Mouse (Mus musculus) thymus, postnatal 14 days (tissue): ENCODE measurements around the gene Zmiz2.
"Not testable (repeated sequence)": the region's sequence is repeated elsewhere in the genome, so short reads cannot be mapped to it uniquely, and the experiment has no call there.

Source experiments
- DNase-seq: peaks from one replicate; pipeline ENCODE4 v3.0.0; 2021

Zmiz2 gene

DNA sequence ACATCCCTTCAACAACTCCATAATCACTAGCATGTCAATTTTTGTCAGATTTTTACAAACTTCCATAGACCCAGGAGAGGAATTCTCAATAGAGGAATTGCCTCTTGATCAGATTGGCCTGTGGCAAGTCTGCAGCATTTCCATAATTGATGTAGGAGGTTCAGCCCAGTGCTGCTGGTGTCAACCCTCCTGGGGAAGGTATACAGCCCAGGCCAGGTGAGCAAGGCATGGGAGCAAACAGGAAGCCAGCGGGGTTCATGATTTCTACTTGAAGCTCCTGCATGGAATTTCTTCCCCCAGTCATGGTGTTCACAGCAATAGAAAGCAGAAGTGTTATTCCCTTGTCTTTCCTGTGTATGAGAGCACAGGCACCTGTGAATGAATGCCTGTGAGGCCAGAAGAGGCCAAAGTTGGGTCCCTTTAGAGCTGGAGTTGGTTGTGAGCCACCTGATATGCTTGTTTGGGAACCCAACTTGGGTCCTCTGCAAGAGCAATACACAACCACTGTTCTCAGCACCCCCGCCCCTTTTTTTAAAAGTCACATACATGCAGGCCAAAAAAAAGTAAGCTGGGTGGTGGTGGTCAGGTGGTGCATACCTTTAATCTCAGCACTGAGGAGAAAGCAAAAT lies 32.0 kb downstream of the Zmiz2 start:
- DNase-seq, result no peak

GRCm38 (mm10) chr11:6430186-6430585 lies 41.3 kb downstream of the Zmiz2 start:
- no peak for DNase-seq

- DNase-seq, result peak; percentile 75
These were observed 47.6 kb downstream of the Zmiz2 start for GRCm38 (mm10) chr11:6436442-6436841.

DNA sequence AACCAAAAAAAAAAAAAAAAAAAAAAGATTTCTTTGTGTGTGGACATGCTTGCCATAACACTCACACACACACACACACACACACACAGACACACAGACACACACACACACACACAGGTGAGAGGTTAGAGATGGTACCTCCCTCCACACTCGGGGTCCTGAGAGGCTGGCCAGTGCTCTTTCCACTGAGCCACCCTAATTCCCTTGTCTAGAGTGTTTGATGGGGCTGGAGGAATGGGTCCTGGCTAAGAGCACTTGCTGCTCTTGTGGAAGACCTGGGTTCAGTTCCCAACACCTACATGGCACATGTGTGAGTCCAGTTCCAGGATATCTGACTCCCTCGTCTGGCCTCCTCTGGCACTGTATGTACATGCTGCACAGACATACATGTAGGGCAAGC lies 48.8 kb downstream of the Zmiz2 start:
- no peak for DNase-seq

GRCm38 (mm10) chr11:6440171-6440570 lies 51.3 kb downstream of the Zmiz2 start:
- no peak for DNase-seq

GRCm38 (mm10) chr11:6442566-6442965 lies 53.7 kb downstream of the Zmiz2 start:
- no peak for DNase-seq

DNA sequence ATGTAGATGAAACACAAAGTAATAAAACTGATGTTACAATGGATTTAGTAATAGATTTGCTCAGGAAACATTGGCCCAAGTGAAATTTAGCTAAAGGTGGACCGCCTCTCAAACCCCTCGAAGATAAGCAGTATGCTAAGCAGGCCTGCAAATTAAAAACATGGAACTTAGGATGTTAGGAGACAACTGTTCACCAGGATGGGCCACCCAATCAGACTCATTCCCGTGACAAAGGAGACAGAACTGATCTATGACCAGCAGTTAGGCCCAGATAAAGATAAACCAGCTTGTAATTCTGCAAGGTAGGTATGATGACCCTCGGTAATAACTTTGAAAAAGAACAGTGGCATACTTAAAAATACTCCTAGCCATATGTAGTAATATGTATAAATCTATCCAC lies 54.2 kb downstream of the Zmiz2 start:
- no peak for DNase-seq

- DNase-seq, result no peak
These were observed 54.8 kb downstream of the Zmiz2 start for GRCm38 (mm10) chr11:6443727-6444076.

- DNase-seq, result peak; percentile 99
These were observed 55.4 kb downstream of the Zmiz2 start, which contains the start of gene H2afv for GRCm38 (mm10) chr11:6444077-6444853. Gene H2afv (minus strand): TSS chr11:6444443.

DNA sequence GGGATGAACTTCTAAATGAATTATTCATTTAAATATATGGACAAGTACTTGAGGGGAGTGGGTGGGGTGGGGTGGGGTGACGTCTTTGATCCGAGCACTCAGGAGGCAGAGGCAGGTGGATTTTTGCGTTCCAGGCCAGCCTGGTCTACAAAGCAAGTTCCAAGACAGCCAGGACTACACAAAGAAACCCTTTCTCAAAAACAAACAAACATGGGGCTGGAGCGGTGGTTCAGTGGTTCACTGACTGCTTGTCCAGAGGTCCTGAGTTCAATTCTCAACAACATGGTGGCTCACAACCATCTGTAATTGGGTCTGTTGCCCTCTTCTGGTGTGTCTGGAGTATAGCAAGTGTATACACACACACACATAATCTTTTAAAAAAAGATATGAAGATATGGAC lies 56.6 kb downstream of the Zmiz2 start:
- no peak for DNase-seq

GRCm38 (mm10) chr11:6445951-6446350 lies 57.1 kb downstream of the Zmiz2 start:
- no peak for DNase-seq

DNA sequence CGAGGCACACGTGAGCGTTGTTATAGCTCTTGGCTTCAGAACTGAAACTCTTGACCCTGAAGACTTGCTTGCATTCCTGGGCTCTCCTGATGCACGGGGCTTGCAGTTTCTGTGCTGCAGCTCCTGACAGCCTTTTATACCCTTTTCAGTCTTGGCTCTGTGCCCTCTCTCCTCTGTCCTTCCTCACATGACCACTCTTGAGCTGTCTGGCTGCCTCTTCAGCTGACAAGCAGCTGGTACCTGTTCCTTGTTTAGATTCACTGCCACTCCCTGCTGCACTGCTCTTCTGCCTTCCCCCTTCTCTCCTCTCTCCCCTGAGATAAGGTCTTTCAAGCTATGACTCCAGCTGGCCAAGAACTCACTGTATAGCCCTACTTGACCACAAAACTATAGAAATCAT lies 58.6 kb downstream of the Zmiz2 start:
- DNase-seq, result no peak

DNA sequence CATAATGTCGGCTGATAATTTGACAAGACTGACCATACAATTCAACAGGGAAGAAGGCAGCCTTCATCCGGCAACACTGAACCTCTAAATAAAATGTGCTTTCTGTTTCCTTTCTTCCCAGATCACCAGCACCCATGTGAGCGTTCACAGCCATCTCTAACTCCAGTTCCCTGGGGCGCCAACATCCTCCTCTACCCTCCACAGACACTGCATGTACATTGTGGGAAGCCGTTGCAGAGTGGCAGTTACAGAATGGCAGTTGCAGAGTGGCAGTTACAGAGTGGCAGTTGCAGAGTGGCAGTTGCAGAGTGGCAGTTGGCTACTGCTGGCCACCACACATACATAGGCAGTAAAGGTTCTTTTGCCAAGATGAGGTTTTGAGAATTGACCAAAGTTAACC lies 59.3 kb downstream of the Zmiz2 start:
- not testable (repeated sequence) for DNase-seq
